Mouse (Mus musculus) left cerebral cortex, postnatal 14 days (tissue): ENCODE data around the gene Rfx4. TPM values are rescaled to one million over a fixed set of nuclear protein-coding genes. Genes with fewer than 3 reads are reported as not detected.

Source experiments
- DNase-seq, 2 experiments: peaks; one replicate each; pipeline ENCODE4 v3.0.0; 2021 to 2022; ENCODE audit warnings: low spot score in 2 of 2, mixed read lengths in 1 of 2
- intact Hi-C: fragments of 180-260 bp; cut with DNase I; formaldehyde crosslinking; loops from one replicate; pipeline ENCODE4 v1.15.1; 2025
- total RNA-seq, 2 experiments: library from RNA; stranded (reverse); gene quantifications; 2 replicates each; pipeline ENCODE4 v1.2.3; 2021

Gene Rfx4
- total RNA-seq, 2 experiments from 2014 or later = 9.1 to 10.0 TPM

- no peak for DNase-seq
- intact Hi-C loops = no loop called here
Measured at GRCm38 (mm10) chr10:84896941-84897930, 141.4 kb downstream of the Rfx4 start.

- intact Hi-C loops = no loop called here
- no peak for DNase-seq
Measured at GRCm38 (mm10) chr10:84898144-84898979, 142.5 kb downstream of the Rfx4 start.

GRCm38 (mm10) chr10:84901676-84902075 is 145.8 kb downstream of the Rfx4 start:
- DNase-seq = no peak
- intact Hi-C loops = no loop called here

- intact Hi-C loops = no loop called here
Measured at GRCm38 (mm10) chr10:84902213-84902612, 146.4 kb downstream of the Rfx4 start.

GRCm38 (mm10) chr10:84903307-84903706 is 147.4 kb downstream of the Rfx4 start:
- DNase-seq = peak; percentile 56 to 75
- intact Hi-C loops = no loop called here

More at GRCm38 (mm10) chr10:84902213-84902612, 146.4 kb downstream of the Rfx4 start:
- no peak for DNase-seq

GRCm38 (mm10) chr10:84903742-84904141 is 147.9 kb downstream of the Rfx4 start:
- peak; percentile 39 to 46 for DNase-seq
- intact Hi-C loops = no loop called here

- intact Hi-C loops = no loop called here
- peak in 1 of 2 experiments; percentile 46 for DNase-seq
Measured at GRCm38 (mm10) chr10:84906895-84907294, 151.0 kb downstream of the Rfx4 start.

GRCm38 (mm10) chr10:84908006-84908405 is 152.1 kb downstream of the Rfx4 start:
- intact Hi-C loops = no loop called here
- no peak for DNase-seq

- DNase-seq = no peak
- intact Hi-C loops = no loop called here
Measured at GRCm38 (mm10) chr10:84908471-84908870, 152.6 kb downstream of the Rfx4 start.

- DNase-seq = peak in 1 of 2 experiments; percentile 47
- intact Hi-C loops = no loop called here
Measured at GRCm38 (mm10) chr10:84909021-84909801, 153.3 kb downstream of the Rfx4 start.

GRCm38 (mm10) chr10:84910194-84910593 is 154.3 kb downstream of the Rfx4 start:
- intact Hi-C loops = loop anchor here (10.0 kb wide), 1 partner anchor 135 kb away; no protein-coding TSS in a partner anchor

GRCm38 (mm10) chr10:84910758-84911384 is 155.0 kb downstream of the Rfx4 start:
- intact Hi-C loops = loop anchor here (10.0 kb wide), 1 partner anchor 134 kb away; no protein-coding TSS in a partner anchor
- no peak for DNase-seq

More at GRCm38 (mm10) chr10:84910194-84910593, 154.3 kb downstream of the Rfx4 start:
- no peak for DNase-seq

GRCm38 (mm10) chr10:84913148-84913547 is 157.3 kb downstream of the Rfx4 start:
- intact Hi-C loops = loop anchor here (10.0 kb wide), 1 partner anchor 132 kb away; no protein-coding TSS in a partner anchor
- DNase-seq = no peak

- no peak for DNase-seq
- intact Hi-C loops = loop anchor here (5.0 to 10.0 kb wide), 2 partner anchors 129 to 273 kb away; no protein-coding TSS in a partner anchor
Measured at GRCm38 (mm10) chr10:84915476-84915875, 159.6 kb downstream of the Rfx4 start.

GRCm38 (mm10) chr10:84916810-84917730 is 161.2 kb downstream of the Rfx4 start, which contains the start of gene Ric8b:
TSS of gene Ric8b (plus strand) at chr10:84917616.
- peak; percentile 93 to 99 for DNase-seq
- intact Hi-C loops = loop anchor here (5.0 to 10.0 kb wide), 2 partner anchors 128 to 275 kb away; no protein-coding TSS in a partner anchor

- no peak for DNase-seq
- intact Hi-C loops = loop anchor here (5.0 to 10.0 kb wide), 2 partner anchors 127 to 275 kb away; no protein-coding TSS in a partner anchor
Measured at GRCm38 (mm10) chr10:84917731-84918095, 161.9 kb downstream of the Rfx4 start.

- intact Hi-C loops = no loop called here
- no peak for DNase-seq
Measured at GRCm38 (mm10) chr10:84926336-84926735, 170.5 kb downstream of the Rfx4 start.
